Mouse (Mus musculus): Measurements from ENCODE around the gene Slc18a2.
A peak's percentile ranks its signal among the peaks of the same experiment; 100 is the strongest.

Slc18a2 gene

DNA sequence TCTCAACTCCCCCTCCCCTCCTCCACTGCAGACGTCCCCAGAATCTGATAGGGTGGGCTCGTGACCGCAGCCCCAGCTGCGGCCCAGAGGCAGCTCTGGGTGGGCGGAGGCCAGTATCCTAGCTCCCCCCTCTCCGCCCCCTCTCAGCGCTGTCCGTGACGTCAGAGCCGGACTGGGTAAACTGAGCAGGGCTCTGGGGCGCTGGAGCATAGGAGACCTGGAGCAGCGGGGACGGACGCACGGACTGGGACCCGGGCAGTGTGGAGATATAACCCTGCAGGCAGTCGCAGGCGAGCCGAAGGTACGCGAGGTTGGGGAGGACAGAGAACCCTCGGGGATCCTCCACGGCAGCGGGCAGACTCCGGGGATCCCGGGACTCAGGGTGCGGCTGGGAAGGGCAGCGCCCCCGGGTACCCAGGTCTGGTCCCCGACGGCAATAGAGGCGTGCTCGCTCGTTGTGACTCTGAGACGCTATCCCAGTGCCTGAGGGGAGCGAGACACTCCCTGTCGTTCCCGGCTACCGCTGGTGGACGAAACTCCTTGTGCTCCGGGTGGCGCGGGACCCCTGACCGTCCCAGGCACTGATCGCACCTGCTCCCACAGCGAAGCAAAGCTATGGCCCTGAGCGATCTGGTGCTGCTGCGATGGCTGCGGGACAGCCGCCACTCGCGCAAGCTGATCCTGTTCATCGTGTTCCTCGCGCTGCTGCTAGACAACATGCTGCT, at the start of gene Slc18a2:
TSS of gene Slc18a2 (plus strand) at position 179 of the 725 bp plus-strand sequence.
- DNase-seq = no peak

DNA sequence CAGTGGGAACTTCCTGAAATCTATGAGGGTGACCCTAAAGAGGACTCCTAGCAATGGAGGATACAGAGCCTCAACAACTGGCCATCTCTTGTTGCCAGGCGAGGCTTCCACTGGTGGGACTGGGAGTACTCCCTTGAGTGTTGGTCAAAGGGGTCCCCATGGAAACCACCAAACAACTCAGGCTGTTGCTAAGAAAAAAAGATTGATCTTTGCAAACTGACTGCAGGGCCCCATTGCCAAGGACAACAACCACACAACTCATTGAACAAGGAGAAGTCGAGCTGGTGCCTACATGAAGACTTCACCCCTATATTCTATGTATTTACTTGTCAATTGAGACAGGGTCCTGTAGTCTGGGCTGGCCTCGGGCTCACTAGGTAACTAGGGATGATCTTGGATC, 43.8 kb upstream of the Slc18a2 start:
- no peak for DNase-seq

DNA sequence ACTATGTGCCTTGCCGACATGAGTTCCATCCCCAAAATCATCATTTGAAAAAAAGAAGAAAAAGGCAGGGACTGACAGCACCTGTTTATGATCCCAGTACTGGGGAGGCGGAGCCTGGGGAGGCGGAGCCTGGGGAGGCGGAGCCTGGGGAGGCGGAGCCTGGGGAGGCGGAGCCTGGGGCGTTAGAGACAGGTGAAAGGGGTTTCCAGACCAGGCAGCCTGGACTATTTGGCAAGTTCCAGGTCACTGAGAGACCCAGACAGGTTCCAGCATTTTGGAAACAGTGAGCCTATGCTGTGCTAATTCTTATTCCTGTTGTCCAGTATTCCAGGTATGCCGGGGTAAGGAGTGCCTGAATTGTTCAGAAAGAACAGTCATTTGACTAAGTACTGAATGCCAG, 41.7 kb upstream of the Slc18a2 start, which contains the start of gene Kcnk18:
TSS of gene Kcnk18 (plus strand) at position 224 of the 400 bp plus-strand sequence.
- no peak for DNase-seq

DNA sequence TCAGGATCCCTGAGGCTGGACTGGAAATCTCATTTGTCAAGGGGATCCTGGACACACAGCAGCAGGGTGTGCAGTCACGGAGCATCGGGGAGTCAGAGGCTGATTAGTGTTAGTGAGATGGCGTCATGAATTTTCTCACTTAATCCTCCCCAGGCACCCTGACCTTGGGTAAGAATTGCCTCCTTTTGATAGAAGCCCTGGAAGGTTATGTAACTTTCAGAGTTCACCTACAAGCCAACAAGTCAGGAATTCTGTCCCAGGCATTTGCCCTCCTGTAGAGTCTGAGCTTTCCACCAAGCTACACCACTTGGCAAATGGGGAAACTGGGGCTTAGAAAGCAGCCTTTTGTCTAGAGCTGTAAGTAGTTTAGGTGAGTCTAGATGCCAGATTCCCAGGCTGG, 39.6 kb upstream of the Slc18a2 start:
- DNase-seq = no peak

DNA sequence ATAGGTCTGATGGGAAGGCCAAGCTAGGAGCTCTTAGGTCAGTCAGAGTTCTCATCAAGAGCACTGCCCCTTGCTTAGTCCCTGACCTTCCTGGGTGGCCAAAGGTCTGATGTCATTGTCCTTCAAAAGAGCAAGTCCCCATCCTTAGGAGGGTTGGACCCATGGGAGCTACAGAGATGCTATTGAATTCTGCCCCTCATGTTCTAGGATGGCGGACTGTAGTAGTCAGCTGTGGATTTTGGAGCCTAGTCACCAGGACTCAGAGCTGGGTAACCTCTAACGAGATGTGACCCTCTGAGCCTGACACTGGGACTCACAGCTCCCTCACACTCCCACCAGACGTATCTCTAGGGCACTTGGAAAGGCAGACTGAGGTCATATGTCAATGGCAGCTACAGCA, 32.3 kb upstream of the Slc18a2 start:
- DNase-seq = no peak

DNA sequence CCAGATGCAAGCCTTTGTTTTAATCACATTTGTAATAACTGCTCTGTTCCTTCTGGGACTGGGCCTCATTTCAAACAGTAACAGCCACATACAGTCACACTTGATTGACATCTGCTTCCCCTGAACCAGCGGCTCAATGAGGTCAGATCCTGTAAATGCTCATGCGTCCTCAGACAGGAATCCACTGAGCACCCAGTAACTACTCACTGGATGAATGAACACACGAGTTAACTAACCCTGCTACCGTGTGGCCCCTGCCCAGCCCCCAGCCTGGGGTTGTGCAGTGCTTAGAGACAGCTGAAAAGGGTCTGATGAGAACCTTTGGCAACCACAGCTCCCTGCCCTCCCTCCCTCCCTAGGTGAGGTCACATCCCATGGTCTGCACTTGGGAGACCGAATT, 27.9 kb upstream of the Slc18a2 start:
- no peak for DNase-seq

DNA sequence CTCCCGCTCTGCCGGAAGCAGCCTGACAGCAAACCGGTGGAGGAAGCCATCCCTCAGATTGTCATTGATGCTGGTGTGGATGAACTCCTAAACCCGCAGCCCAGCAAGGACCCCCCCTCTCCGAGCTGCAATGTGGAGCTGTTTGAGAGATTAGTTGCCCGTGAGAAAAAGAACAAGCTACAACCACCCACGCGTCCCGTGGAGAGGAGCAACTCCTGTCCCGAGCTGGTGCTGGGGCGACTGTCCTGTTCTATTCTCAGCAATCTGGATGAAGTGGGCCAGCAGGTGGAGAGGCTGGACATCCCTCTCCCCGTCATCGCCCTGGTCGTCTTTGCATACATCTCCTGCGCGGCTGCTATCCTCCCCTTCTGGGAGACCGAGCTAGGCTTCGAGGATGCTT, 25.7 kb upstream of the Slc18a2 start:
- no peak for DNase-seq

DNA sequence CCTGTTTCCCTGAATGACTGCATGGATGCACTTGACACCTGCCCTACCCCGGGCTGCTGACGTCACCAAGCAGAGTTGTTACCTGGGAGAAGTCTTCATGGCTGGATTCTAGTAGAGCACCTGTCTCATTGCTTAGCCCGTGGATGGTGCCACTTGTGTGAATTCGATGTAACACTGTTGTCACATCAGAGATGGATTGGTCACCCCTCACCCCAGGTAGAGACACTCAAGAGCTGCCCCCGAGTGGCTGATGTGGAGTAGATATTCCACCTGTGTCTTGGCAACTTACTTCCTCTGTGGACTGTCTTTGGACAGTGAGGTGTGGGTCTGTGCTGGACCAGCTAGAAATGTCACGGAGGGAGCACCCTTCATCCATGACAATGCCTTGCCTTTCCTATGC, 24.6 kb upstream of the Slc18a2 start:
- DNase-seq = no peak

DNA sequence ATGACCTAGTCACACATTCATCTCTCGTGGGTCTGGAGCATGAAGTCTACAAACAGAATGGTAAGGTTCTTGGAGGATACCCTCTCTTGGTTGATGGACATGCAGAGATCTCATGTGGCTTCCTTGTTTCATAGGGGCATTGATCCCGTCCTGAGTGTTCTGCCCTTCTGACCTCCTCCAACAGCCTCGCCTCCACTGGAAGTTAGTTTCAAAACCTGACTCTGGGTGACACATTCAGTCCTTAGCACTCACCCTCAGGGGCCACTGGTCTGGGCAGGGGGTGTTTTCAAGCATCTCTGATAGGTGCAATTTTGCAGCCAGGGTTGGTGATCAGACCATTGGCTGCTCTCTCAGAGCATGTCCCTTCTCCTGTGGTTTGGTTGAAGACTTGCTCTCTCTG, 22.1 kb upstream of the Slc18a2 start:
- no peak for DNase-seq

DNA sequence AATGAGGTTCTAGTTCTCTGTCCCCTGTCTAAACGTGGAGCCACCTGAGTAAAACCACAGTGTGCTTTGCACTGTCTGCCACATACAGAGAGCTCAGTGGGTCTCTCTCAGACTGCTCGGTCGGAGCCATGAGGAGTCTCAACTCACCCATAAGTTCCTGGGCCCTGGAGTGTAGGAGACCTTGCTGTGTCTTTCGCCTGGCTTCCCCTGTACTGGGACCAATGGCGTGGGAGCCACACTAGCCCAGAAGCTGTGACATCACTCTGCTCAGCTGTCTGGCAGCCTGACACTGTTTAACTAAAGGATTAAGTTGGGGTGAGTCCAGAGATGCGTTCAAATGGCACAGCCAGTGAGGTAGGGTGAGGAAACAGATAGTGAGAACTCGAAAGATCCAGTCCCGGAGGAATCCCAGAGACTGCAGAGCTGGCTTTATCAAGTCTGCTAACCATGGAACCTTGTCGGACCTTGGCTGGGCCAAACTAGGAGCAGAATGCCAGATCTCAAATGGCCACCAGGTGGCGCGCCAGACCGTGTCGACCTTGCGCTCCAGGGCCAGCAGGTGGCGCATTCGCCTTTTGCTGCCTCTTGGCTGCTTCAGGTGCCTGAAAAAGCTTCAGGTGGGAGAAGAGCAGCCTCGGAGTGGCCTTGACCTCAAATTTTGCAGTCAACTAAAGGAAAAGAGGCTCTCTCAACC, 21.4 kb upstream of the Slc18a2 start:
- DNase-seq = peak; percentile 67

DNA sequence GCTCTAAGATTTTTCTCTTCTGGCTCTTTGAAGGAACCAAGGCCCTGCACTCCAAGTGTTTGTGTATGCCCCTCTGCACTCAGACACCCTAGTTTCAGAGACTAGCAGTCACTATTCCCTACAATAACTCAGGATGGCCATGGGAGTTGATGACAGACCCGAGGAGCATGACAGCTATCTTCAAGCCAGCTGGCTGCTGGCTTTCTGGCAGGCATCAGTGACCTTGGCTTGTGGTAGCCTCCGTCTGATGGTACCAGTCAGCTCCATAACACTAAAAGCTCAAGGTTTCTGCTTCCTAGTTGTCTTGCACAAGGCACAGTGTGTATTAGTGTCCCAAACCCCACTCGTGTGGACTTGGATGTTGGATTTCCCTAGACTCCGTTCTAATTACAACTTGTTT, 18.7 kb upstream of the Slc18a2 start:
- DNase-seq = no peak

DNA sequence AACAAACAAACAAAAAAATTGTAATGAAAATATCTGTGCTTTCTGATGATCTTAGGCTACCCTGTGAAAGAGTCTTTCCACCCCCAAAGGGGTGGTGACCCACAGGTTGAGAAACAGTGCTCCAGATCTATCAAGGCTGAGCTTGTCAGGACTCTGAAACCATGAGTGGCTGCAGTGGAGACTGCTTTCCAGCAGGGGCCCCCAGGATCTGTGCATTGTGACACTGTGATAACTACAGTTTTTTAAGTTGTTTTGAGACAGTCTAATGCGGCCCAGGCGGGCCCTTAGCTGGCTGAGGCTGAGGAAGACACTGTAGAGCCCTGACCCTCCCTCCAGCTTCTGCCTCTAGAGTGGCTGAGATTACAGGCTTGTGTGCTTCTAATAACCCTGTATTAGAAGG, 17.6 kb upstream of the Slc18a2 start:
- DNase-seq = no peak

DNA sequence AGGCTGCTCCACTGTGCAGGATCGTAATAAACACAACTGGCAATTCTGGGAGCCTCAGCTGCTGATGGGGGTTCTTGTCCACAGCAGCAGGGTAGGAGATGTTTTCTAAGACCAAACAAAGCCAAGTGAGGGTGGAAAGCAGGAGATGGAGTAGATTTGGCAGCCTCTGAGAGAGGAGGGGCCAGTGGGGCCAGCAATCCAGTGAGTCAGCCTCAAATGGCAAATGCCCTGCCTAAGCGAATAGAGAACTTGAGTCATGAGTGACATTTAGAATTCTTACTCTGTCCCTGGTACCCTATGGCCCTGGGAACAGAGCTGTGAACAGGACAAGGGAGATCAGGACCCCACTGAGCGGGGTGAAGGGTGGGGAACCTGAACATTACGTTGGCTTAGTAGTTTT, 12.6 kb upstream of the Slc18a2 start:
- DNase-seq = no peak

DNA sequence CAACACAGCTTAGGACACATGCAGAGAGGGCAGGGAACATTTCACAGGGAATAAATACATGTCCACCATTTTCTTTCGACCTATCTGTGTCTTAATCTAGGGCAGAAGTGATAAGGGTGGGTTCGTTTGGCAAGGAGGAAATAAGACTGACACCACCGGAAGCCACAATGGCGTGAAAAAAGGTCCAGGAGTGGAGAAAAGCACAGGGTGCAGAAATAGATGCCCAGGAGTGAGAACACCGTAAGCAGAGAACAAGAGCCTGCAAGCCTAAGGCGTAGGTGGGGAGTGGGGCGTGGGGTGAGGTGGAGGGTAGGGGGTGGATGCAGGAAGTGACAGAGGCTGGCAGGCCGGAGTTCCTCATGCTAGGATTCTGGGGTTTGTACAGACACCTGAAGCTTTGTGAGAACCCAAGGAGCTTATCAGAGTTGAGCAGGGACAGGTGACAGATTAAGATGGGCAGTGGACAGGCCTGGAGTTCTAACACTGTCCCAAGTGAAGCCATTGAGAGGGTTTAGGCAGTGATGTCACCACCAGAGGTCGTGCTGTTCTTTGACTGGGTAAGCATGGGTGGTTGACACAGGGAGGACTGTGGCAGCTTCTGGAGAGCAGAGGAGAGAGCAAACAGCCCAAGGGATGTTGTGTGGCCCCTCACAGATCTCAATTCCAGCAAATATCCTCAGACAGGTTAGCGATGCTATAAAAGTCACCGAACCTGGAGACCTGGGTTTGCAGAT, 12.0 kb upstream of the Slc18a2 start:
- no peak for DNase-seq

DNA sequence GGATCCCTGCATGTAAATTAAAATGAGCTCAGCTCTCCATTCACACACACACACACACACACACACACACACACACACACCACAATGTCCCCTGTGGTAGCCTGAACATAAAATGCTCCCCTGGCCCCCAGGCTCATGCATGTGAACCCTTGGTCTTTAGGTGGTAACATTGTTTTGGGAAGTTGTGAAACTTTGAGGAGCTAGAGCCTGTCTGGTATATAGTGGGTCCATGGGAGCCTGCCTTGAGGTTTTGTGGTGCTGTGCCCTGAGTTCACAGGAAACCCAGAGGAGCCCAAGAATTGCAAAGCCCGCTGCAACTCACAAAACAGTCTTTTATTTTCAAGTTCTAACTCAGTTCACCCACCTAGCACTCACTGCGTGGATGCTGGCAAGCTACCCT, 8.0 kb upstream of the Slc18a2 start:
- no peak for DNase-seq

DNA sequence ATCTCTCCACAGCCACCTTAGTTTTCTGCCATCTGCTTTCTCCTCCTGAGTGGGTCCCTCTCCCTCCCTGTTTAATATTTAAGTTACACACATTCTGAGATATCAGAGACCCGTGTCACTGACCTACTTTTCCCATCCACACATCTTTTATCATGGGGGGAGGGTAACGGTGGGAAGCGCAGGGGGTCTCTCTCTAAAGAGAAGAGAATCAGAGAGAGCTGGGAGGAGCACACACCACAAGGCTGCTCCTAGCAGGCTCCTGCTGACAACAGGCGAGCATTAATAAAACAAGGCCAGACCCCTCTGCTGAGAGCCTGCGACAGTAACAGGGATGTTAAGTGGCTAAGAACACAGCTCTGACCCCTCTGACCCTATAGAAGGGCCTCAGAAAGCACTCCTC, 1.1 kb upstream of the Slc18a2 start:
- DNase-seq = no peak

DNA sequence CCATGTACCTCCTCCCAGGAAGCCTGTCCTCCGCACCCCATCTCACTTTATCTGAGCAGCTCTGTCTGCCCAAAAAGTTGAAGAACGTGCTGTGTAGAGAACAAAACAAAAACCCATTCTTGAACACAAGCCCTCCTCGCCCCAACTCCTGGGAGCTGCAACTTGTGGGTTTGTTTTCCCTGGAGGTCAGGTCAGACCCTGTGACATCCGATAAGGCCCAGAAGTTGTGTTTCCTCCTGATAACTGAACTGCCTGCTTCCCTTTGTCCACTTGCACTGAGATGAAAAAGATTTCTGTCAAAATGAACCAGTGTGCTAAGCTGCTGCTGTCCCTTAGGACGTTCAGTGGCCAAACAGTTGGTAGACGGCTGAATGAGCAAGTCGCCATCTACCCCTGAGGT, 908 bp downstream of the Slc18a2 start:
- DNase-seq = no peak

DNA sequence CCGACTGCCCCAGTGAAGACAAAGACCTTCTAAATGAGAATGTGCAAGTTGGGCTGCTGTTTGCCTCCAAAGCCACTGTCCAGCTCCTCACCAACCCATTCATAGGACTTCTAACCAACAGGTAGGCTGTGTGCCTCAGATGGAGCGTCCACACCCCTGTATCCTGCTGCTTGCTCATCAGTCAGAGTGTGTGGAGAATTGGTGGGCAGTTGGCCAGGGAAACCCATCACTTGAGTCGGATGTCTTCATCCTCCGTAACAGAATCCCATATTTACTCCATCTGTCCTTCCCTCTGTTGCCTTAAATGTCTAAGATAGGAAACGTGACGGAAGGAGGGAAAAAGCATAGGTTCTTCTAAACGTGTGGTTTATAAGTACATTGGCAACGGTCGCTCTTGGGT, 2.5 kb downstream of the Slc18a2 start:
- no peak for DNase-seq

DNA sequence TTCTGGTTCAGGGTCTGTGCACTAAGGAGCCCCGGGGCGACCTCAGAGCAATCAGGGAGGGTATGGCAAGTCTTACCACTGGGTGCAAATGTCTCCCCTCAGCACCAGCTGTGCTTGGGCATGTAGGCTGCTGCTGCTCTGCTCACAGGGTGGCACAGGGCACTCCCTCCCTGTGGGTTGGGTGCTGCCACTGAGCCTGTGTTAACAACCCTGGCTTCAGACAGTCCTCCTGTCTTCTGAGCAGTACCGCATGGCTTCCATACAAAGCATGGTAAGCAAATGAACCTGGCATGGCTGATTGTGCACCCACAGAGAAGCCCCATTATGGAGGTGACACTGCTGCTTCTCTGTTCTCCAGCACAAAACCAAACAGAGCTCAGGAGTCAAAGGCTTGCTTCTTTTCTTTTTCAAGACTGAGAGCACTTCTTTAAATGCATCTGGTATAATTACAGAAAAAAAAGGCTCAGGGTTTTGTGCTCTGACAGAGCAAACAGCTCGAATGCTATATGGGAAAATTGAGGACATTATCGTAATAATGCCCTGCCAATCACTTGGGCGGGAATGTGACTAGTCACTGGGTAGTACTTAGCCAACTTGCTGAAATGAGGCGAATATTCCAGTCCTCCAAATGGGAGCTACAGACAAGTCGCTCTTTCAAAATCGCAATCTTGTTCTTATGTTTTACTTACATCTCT, 4.3 kb downstream of the Slc18a2 start:
- no peak for DNase-seq

DNA sequence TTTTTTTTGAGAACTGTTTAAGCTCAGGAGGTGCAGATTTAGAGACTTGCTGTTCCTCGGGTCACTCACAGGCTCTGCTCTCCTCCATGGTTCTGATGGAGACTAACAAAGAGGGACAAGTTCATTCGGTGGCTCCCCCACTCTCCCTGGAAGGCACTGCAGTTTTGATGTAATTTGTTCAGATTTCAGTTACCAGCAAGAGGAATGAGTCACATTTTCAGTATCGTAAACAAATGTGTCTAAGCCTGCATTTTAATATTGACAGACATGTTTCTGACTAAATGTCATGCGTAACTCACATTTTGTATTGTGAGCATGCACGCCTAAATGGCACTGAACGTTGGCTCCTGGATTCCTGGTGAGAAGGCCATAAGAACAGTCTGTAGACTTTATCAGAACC, 5.2 kb downstream of the Slc18a2 start:
- no peak for DNase-seq

DNA sequence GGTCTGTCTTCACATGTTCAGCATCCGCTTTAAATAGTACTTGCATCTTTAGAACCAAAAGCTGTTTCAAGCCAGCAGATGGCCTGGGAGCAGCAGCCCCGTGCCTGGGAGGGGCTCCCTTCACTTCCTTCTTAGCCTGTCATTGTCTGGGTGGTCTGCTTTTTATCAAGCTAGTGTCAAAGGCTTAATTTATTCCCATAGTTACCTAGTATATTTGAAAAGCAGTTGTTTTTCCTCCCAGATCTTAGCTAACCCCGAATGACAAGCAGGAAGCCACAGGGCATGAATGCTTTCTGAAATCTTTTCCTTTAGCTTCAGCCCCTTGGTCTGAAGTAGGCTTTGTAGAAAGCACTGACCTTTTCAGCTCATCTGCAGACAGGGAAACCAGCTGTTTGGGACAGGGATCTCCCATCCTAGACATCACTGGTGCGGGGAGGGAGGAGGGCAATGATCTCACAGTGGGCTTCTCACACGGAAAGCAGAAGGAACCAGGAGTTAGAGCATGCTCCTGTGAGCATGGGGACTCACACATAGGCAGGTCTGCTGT, 6.8 kb downstream of the Slc18a2 start:
- no peak for DNase-seq

DNA sequence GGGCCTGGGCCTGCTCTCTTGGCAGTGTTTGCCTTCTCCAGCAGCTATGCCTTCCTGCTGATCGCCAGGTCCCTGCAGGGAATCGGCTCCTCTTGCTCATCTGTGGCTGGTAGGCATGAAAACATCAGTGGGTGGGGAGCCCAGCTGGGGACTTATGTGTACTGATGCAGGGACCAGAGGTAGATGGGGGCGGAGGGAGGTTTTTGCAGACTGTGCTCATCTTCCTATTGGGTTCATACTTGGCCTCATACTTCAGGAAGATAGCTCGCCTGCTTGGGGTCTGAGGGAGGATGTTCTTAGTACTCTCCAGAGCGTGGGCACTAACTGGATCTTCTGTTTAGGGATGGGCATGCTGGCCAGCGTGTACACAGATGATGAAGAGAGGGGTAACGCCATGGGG, 12.5 kb downstream of the Slc18a2 start:
- no peak for DNase-seq

DNA sequence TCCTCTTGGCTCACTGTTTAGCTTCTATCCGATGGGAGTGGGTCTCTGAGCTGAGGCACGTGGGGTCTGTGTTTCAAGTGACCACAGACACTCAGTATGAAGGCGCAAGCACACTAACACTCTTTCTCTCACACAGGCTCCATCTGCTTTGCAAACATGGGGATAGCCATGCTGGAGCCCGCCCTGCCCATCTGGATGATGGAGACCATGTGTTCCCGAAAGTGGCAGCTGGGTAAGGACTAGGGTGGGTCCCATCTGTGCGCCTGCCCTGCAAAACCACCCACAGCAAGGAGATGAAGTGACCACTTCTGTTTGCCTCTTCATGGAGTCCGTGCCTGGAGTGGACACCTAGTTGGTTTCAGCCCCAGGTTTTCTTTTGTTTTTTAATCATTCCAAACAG, 15.7 kb downstream of the Slc18a2 start:
- DNase-seq = no peak

Data from kidney, adult 11 months (tissue).